Mouse (Mus musculus): ENCODE measurements around the gene Ceacam16.

The Ceacam16 gene

GRCm38 (mm10) chr7:19816224-19816771 is 44.8 kb downstream of the Ceacam16 start:
- DNase-seq (ENCODE audit: low spot score in 2 of 2), result peak; percentile 91 to 94

GRCm38 (mm10) chr7:19815296-19816223 is 45.5 kb downstream of the Ceacam16 start:
- peak; percentile 60 to 65 for DNase-seq (ENCODE audit: low spot score in 2 of 2)

- DNase-seq (ENCODE audit: low spot score in 2 of 2), result no peak
Measured at GRCm38 (mm10) chr7:19813579-19814122, 47.4 kb downstream of the Ceacam16 start.

DNA sequence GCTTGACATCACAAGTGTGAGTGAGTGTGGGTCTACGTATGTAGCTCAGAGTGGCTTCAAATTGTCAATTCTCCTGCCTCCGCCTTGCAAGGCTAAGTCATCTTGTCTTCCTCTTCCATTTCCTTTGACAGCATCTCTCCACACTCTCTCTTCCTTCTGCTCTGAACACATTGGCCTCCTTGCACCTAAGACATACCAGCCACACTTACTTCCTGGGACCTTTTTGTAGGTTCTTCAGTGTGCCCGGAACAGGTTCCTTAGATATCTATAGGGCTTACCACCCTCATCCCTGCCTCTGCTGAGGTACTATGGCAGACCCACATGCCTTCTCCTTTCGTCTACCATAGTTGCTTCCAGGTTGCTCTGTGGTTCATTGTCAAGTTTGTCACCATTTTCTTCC is 47.9 kb downstream of the Ceacam16 start:
- DNase-seq (ENCODE audit: low spot score in 2 of 2), result no peak

- DNase-seq (ENCODE audit: low spot score in 2 of 2), result peak; percentile 58 to 67
Measured at GRCm38 (mm10) chr7:19811114-19811513, 50.0 kb downstream of the Ceacam16 start.

- DNase-seq (ENCODE audit: low spot score in 2 of 2), result no peak
Measured at GRCm38 (mm10) chr7:19809369-19809768, 51.7 kb downstream of the Ceacam16 start.

DNA sequence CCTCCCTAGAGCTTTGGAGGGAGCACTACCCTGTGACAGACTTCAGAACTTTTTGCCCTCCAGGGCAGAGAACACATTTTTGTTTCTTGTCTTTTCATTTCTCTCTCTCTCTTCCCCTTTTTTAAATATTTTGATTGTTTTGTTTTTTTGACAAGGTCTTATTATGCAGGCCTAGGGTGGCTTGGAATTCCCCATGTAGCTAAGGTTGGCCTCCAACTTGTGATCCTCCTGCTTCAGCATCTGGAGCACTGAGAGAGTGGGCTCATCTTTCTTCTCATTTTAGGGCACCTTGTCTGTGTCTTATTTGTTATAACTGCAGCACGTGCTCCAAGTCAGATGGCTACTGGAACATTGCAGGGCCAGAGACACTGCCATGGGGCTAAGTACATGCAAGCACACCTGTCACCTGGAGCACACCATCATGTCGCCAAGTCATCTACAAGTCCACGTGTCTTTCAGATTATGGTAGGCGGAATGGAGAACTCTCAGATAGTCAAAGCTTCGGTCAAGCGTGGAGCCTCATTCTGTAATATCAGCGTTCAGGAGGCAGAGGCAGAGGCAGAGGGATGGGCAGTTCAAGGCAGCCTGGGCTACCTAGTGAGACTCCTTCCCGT is 54.6 kb downstream of the Ceacam16 start:
- DNase-seq (ENCODE audit: low spot score in 2 of 2), result peak; percentile 54 to 65

GRCm38 (mm10) chr7:19802995-19803394 is 58.1 kb downstream of the Ceacam16 start:
- peak; percentile 49 to 74 for DNase-seq (ENCODE audit: low spot score in 2 of 2)

Data from spleen, postnatal 36 days (tissue).